Mouse (Mus musculus) bone marrow macrophage, adult 2 months (primary cell): ENCODE measurements at regions not wholly inside any gene's neighbourhood (a gene's known extent, or its start where the extent isn't known, plus 50 kb on each side); places are given as distances from the start of the nearest gene placed in this dataset.

Experiments
- H3K27ac ChIP-seq: 2 replicates; pipeline ENCODE4 v1.5.1; 2012; ENCODE audit warnings: low read depth, low read length; ENCODE audit not compliant: insufficient read depth
- H3K4me1 ChIP-seq: 2 replicates; pipeline ENCODE4 v1.6.1; 2012; ENCODE audit warnings: low read length; ENCODE audit not compliant: control insufficient read depth, insufficient read depth
- H3K4me3 ChIP-seq: 2 replicates; pipeline ENCODE4 v1.5.1; 2012; ENCODE audit warnings: mild to moderate bottlenecking, low read length, moderate library complexity; ENCODE audit not compliant: insufficient read depth
- CTCF ChIP-seq: IDR thresholded peaks from 2 replicates; pipeline ENCODE4 v1.5.1; 2012; ENCODE audit warnings: low read depth, mild to moderate bottlenecking, low read length, moderate library complexity
- POLR2A ChIP-seq: IDR thresholded peaks from 2 replicates; pipeline ENCODE4 v1.6.1; 2012; ENCODE audit warnings: mild to moderate bottlenecking, low read depth, low read length, borderline replicate concordance

- H3K4me3 ChIP-seq, result no peak overlapping the region
- H3K4me1 ChIP-seq, result no peaks in the 10 kb centered on the region
- no peak overlapping the region for H3K27ac ChIP-seq
- TF ChIP-seq CTCF (no peak), POLR2A (no peak)
These were observed 148.6 kb downstream of the Vrk1 start for GRCm38 (mm10) chr12:106158620-106159019.

- Histone ChIP-seq H3K4me1 (no peaks in the 10 kb centered on the region), H3K4me3 (no peak overlapping the region), H3K27ac (no peak overlapping the region)
- TF ChIP-seq POLR2A (no peak), CTCF (no peak)
These were observed 161.3 kb downstream of the Vrk1 start for GRCm38 (mm10) chr12:106171301-106171700.

GRCm38 (mm10) chr12:106173211-106173610, 163.2 kb downstream of the Vrk1 start:
- Histone ChIP-seq H3K4me3 (no peak overlapping the region), H3K27ac (no peak overlapping the region), H3K4me1 (no peaks in the 10 kb centered on the region)
- TF ChIP-seq CTCF (no peak), POLR2A (no peak)

- Histone ChIP-seq H3K4me3 (peak overlapping the region; percentile 40), H3K27ac (no peak overlapping the region), H3K4me1 (no peaks in the 10 kb centered on the region)
- TF ChIP-seq CTCF (no peak), POLR2A (no peak)
These were observed 164.3 kb downstream of the Vrk1 start for GRCm38 (mm10) chr12:106174070-106174980.

- TF ChIP-seq POLR2A (no peak), CTCF (no peak)
- H3K4me1 ChIP-seq, result no peaks in the 10 kb centered on the region
- no peak overlapping the region for H3K27ac ChIP-seq
- H3K4me3 ChIP-seq, result no peak overlapping the region
These were observed 165.1 kb downstream of the Vrk1 start for GRCm38 (mm10) chr12:106174981-106175700.

- Histone ChIP-seq H3K4me1 (no peaks in the 10 kb centered on the region), H3K4me3 (no peak overlapping the region)
- TF ChIP-seq CTCF, result no peak
- TF ChIP-seq POLR2A, result no peak
These were observed 167.3 kb downstream of the Vrk1 start for GRCm38 (mm10) chr12:106177302-106177701.

GRCm38 (mm10) chr12:106177861-106178260, 167.8 kb downstream of the Vrk1 start:
- H3K4me3 ChIP-seq, result no peak overlapping the region
- TF ChIP-seq POLR2A (no peak), CTCF (no peak)
- H3K4me1 ChIP-seq, result no peaks in the 10 kb centered on the region
- no peak overlapping the region for H3K27ac ChIP-seq

More at GRCm38 (mm10) chr12:106177302-106177701, 167.3 kb downstream of the Vrk1 start:
- no peak overlapping the region for H3K27ac ChIP-seq

GRCm38 (mm10) chr12:106178688-106179205, 168.7 kb downstream of the Vrk1 start:
- no peaks in the 10 kb centered on the region for H3K4me1 ChIP-seq

GRCm38 (mm10) chr12:106182923-106183322, 172.9 kb downstream of the Vrk1 start:
- no peaks in the 10 kb centered on the region for H3K4me1 ChIP-seq
- TF ChIP-seq CTCF (no peak), POLR2A (no peak)
- no peak overlapping the region for H3K27ac ChIP-seq
- H3K4me3 ChIP-seq, result no peak overlapping the region

More at GRCm38 (mm10) chr12:106178688-106179205, 168.7 kb downstream of the Vrk1 start:
- TF ChIP-seq CTCF (no peak), POLR2A (no peak)
- Histone ChIP-seq H3K4me3 (no peak overlapping the region), H3K27ac (no peak overlapping the region)

- Histone ChIP-seq H3K4me1 (no peaks in the 10 kb centered on the region), H3K4me3 (no peak overlapping the region), H3K27ac (no peak overlapping the region)
- TF ChIP-seq CTCF, result no peak
- TF ChIP-seq POLR2A, result no peak
These were observed 173.9 kb downstream of the Vrk1 start for GRCm38 (mm10) chr12:106183973-106184372.
